In the genomic region with DNA sequence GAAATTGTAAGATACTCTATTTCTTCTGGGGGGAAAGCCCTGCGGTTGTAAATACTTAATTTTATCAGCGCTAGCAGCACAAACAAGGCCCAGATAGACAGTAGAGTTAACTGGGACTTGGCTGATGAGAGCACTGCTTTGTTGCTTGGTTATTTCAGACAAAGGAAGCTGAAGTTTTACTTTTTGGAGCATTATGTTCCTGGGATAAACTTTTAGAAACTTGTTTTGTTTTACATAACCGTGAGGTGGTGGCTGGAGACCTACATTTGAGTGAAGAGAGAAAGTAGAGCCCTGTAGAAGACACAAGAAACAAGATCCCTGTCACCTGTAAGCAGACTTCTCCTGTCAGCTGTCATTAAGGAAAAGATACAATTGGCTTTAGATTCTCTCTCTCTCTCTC, we compare ENCODE assay signal across 9 mouse cellular contexts. TPM values are rescaled to one million over a fixed set of nuclear protein-coding genes. Genes with fewer than 3 reads are reported as not detected.
DNase-seq lines count a peak whose midpoint lies in the region; ATAC-seq and TF ChIP-seq lines count a peak whose summit lies in the region.
"Had no signal": no experiment of that assay in that cellular context is flagged by ENCODE, and none has a peak within 500 bp of the region (broad histone marks: within the 10 kb centered on the region; RNA-seq: fewer than 3 reads in every experiment).

No protein-coding gene starts in this region.

- H3K27me3 ChIP-seq in limb, embryonic 11.5 days (ENCODE audit: control insufficient read depth, insufficient read depth, low read length): peaks cover 40% of the 10 kb centered on the region
- H3K27me3 ChIP-seq in neural tube, embryonic 15.5 days (replicated peaks): peaks cover 9% of the 10 kb centered on the region; the same call in 1 of the 2 replicates

- no peaks in the 10 kb centered on the region; the same call in 1 of the 2 replicates for H3K4me1 ChIP-seq in limb, embryonic 11.5 days (ENCODE audit: control insufficient read depth, insufficient read depth, low read length)
- peaks cover 24% of the 10 kb centered on the region for H3K4me1 ChIP-seq in neural tube, embryonic 15.5 days

- H3K9ac ChIP-seq in limb, embryonic 11.5 days (ENCODE audit: low read length): no peak overlapping the region
- H3K9ac ChIP-seq in neural tube, embryonic 15.5 days (replicated peaks): no peak overlapping the region; the same call in 1 of the 2 replicates

- no peak for TF ChIP-seq CTCF in layer of hippocampus, adult 2 months (conservative IDR thresholded peaks at IDR 0.05)

- H3K36me3 ChIP-seq in limb, embryonic 11.5 days (ENCODE audit: control insufficient read depth, insufficient read depth, low read length): no peaks in the 10 kb centered on the region
- H3K36me3 ChIP-seq in neural tube, embryonic 15.5 days: no peaks in the 10 kb centered on the region

- 0 out of 2 replicates have a peak, but pooled peaks have one; percentile 8 for ATAC-seq in frontal cortex, adult (ENCODE audit: low TSS enrichment)
- no peak for ATAC-seq in limb, embryonic 11.5 days (ENCODE audit: insufficient number of reproducible peaks, low FRiP score, low TSS enrichment, low read depth)
- ATAC-seq in neural tube, embryonic 15.5 days (ENCODE audit: low FRiP score): no peak

- H3K27ac ChIP-seq in layer of hippocampus, adult 2 months: peak overlapping the region; percentile 86
- no peak overlapping the region for H3K27ac ChIP-seq in limb, embryonic 11.5 days (replicated peaks; ENCODE audit: low read depth, low read length)
- H3K27ac ChIP-seq in neural tube, embryonic 15.5 days (replicated peaks): no peak overlapping the region

- no peak for DNase-seq in frontal cortex, postnatal 14 days (ENCODE audit: low spot score in 2 of 2)
- DNase-seq in layer of hippocampus, adult 2 months (ENCODE audit: low spot score in 2 of 2): no peak
- DNase-seq in layer of hippocampus, adult 8-10 months (ENCODE audit: low spot score in 2 of 2): no peak
- DNase-seq in limb, embryonic 11.5 days (ENCODE audit: low spot score): no peak
- DNase-seq in spleen, postnatal 4 days (ENCODE audit: low spot score in 2 of 2): no peak
- no peak for DNase-seq in MN1 (ENCODE audit: low spot score)

- no peaks in the 10 kb centered on the region for H3K9me3 ChIP-seq in limb, embryonic 11.5 days (ENCODE audit: control insufficient read depth, low read length)
- H3K9me3 ChIP-seq in neural tube, embryonic 15.5 days (replicated peaks): no peaks in the 10 kb centered on the region

- 67% methylated on average over 3 of the region's 3 CpGs for WGBS in limb, embryonic 11.5 days
- WGBS in neural tube, embryonic 15.5 days: 71% methylated on average over 3 of the region's 3 CpGs

- H3K4me3 ChIP-seq in layer of hippocampus, adult 2 months: peak overlapping the region; percentile 72
- H3K4me3 ChIP-seq in limb, embryonic 11.5 days (ENCODE audit: low read depth, low read length): no peak overlapping the region
- H3K4me3 ChIP-seq in neural tube, embryonic 15.5 days (replicated peaks): peak overlapping the region; percentile 64

- H3K4me2 ChIP-seq in limb, embryonic 11.5 days (ENCODE audit: low read depth, severe bottlenecking): peak overlapping the region; percentile 93; the same call in 1 of the 2 replicates
- peak overlapping the region; percentile 96 for H3K4me2 ChIP-seq in neural tube, embryonic 15.5 days

RNA-seq across cellular contexts. Expression of a gene that starts 1.4 kb away (rescaled TPM):
- 10 to 100 TPM; 80.7 to 83.5 TPM for total RNA-seq in layer of hippocampus, adult 2 months (2021)
- total RNA-seq in layer of hippocampus, adult 8-10 months (2022): 10 to 100 TPM; 68.2 to 90.2 (median 76.8) TPM
- polyA plus RNA-seq in limb, embryonic 11.5 days (2014; fragmentation: Nextera tagmentation; extraction: Ambion mirVana): 0.32 TPM in 1 of 2 replicates, not detected in the other
- 11.6 and 12.7 TPM in 2 replicates for polyA plus RNA-seq in neural tube, embryonic 15.5 days (2015; fragmentation: Nextera tagmentation; extraction: Ambion mirVana)
- total RNA-seq: MEL had no signal
